Mouse (Mus musculus): ENCODE data around the gene Srf.

Gene Srf

DNA sequence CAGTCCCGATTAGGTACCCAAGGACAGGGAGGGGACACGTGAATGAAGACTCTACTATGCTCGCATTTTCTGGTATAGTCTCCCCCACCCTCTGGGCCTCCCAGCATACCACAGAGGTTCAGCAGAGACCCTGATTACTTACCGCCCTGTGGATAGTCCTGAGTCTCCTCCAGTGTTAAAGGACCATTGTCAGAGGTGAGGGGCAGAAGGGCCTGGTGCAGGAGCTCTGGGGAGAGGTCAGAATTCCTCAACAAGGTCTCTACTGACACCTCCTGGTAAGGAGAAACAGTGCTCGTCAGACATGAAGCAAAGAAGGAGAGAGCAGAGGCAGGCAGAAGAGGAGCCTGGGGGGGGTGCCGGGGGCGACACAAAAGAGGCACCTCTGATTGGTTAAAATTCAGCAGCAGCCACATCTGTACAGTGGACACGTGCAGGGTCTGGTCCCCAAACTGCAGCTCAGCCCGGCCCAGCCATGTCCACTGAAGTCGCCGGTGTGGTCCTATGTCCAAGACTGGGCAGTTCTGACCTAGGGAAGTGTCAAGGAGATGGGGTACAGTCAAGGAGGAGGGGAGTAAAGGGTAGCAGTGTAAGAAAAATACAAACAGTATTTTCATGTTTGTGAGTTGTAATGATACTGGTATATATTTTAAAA, 44.8 kb downstream of the Srf start:
- peak; percentile 35 for DNase-seq

DNA sequence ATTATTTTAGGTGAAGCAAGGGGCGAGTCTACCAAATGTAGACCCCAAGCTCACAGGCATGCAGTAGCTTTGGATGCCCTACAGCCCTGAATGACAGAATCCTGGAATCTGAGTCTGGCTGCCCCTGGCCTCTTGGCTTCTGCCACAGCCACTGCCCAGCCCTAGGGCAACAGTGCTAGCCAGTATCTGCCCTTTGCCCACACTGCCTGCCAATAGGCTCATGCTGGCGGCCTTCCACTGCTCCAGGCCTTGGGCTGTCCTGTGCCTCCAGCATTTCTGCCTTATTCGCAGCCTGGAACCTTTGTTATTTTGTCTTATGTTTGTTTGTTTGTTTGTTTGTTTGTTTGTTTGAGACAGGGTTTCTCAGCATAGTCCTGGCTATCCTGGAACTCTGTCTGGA, 50.4 kb downstream of the Srf start:
- DNase-seq, result no peak

DNA sequence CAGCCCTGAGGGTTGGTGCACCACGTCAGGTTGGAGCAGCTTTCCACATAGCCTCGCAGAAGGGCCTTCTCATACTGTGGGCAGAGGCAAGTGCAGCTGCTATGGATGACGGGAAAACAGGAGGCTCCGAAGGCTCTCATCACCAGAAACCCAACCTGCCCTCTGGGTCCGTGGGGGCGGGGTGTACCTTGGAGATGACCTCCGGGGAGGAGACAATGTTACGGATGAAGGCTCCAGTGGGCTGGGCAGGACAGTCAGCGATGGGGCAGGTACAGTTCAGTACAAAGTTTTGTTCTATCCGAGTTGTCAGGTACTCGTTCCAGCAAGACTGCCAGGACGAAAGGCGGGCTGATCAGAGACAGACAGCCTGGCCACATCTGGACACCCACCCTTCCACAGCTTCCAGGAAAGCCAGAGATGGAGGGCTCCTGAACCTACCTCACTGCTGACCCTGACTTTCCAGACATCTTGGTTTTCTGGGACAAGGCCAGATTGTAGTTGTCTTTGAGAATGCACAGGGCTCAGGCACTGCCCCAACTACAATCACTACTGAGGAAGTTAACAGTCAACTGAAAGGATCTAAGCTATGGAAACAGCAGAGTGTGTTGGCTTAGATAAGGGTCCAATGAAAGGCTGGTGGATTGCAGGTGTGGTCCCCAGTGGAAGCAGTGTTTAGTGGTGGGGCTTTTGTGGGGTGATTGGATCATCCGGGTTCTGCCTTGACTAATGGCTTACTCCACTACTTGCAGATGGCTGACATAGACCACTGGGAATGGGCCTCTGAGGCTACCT, 51.9 kb downstream of the Srf start:
- no peak for DNase-seq

DNA sequence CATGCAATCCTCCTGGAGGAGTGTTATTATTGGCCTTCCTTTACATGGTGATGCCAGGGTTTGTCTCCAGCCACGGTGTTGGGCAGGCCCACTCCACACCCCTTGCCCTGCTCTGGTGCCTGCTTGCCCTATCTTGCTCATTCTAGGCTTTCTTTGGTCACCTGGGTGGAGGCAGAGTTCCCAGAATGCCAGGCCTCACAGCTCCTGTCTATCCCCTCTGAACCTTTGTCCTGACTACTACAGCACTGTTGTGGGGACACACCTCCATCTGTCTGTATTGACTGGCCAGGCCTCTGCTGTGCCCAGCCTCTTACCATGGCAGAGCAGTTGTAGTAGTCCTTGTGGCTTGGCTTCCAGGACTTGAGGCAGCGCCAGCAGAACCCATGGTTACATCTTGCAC, 53.2 kb downstream of the Srf start:
- DNase-seq, result no peak
